Mouse (Mus musculus): Measurements from ENCODE around the gene Loxl1.

The Loxl1 gene

GRCm38 (mm10) chr9:58312944-58313359 is at the start of gene Loxl1:
Loxl1 (minus strand) TSS chr9:58313186.
- DNase-seq (ENCODE audit: low spot score) = no peak

GRCm38 (mm10) chr9:58361956-58362355 is 49.0 kb upstream of the Loxl1 start:
- DNase-seq (ENCODE audit: low spot score) = no peak

DNA sequence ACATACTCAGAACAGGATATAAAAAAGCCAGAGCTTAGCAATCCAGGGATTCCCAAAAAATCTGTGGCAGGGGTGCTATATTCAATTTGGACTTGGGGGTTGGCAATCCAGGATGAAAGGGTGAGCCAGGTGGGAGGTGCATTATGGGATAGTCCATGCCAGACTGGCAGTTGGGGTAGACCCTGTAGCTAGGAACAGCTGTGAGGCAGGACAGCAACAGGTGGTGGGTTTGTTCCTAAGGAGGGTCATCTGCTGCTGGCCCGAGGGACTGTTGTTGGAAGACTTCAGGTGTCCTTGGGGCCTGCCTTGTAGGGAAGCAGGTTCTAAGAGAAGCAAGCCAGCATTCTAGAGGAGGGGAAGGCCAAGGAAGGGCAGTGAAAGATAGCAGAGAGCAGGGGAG is 48.4 kb upstream of the Loxl1 start:
- DNase-seq (ENCODE audit: low spot score) = no peak

GRCm38 (mm10) chr9:58355262-58356050 is 42.5 kb upstream of the Loxl1 start:
- DNase-seq (ENCODE audit: low spot score) = no peak

DNA sequence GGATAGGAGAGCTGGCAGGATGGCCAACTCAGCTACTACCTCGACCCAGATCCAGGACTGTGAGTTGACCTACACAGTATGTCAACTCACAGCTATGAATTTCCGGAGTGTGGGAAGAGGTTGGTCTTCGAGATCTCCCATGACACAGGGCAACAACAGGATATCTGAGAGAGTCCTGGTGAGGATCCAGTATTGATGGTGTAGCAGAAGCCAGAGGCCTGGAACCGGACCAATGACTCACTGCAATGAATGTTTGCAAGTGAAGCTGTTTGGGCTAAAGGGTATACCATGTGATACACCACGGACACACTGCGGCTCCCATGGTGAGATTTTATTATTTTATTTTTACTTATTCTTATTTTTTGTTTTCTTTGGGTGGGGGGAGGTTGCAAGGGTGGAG is 41.7 kb upstream of the Loxl1 start:
- DNase-seq (ENCODE audit: low spot score) = no peak

DNA sequence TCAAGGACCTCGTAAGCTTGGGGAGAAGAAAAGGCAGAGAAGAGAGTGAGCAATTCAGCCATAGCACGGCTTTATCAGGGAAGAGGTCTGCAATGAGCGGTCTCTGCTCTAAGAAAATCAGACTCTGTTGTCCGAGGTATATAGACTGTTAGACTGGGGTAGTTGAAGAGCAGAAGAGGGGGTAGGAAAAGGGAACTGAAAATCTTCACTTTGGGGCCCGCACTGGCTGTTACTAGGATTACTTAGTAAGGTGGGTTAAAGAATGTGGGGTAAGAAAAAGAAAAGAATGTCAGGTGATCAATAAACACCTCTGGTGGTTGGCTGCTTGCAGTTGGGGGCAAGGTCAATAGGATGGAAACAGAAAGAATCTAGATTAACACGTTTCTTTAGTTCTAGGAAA is 40.2 kb upstream of the Loxl1 start:
- DNase-seq (ENCODE audit: low spot score) = no peak

GRCm38 (mm10) chr9:58347795-58348194 is 34.8 kb upstream of the Loxl1 start:
- DNase-seq (ENCODE audit: low spot score) = no peak

DNA sequence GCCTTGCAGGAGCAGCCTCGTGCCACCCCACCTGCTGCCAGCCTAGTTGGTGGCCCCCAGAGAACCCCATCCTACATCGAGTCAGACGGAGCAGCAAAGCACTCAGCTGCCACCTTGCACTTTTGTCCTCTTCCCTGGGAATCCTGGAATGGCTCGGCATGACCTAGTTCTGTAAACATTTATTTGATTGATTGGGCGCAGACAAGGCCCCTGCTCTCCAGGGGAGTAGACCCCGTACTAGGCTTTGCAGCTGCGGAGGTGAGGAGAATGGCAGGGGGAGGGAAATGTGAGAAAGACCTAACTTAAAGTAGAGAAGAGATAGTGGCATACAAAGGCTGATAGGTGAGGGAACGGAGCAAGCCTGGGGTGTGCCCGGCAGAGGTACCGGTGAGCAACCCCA is 33.5 kb upstream of the Loxl1 start:
- DNase-seq (ENCODE audit: low spot score) = no peak

GRCm38 (mm10) chr9:58345963-58346362 is 33.0 kb upstream of the Loxl1 start:
- no peak for DNase-seq (ENCODE audit: low spot score)

GRCm38 (mm10) chr9:58341795-58342194 is 28.8 kb upstream of the Loxl1 start:
- DNase-seq (ENCODE audit: low spot score) = no peak

- DNase-seq (ENCODE audit: low spot score) = no peak
Measured at GRCm38 (mm10) chr9:58336650-58337281, 23.8 kb upstream of the Loxl1 start.

DNA sequence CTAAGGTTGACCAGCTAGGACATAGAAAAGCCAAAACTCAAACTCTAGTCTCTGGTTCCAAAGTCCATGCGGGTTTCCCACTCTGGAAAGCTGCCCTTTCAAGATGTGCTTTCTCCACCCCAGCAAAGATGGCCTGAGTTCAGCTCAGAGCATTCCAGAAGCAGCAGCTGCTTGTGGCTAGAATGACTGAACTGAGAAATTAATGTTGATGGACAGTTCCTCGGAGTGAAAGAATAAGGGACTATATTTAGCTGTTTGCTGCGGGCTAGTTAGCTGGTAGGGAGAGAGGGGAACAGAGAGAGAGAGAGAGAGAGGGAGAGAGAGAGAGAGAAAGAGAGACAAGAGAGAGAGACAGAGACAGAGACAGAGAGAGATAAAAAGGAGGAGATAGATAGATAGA is 18.3 kb upstream of the Loxl1 start:
- no peak for DNase-seq (ENCODE audit: low spot score)

GRCm38 (mm10) chr9:58330293-58330692 is 17.3 kb upstream of the Loxl1 start:
- no peak for DNase-seq (ENCODE audit: low spot score)

DNA sequence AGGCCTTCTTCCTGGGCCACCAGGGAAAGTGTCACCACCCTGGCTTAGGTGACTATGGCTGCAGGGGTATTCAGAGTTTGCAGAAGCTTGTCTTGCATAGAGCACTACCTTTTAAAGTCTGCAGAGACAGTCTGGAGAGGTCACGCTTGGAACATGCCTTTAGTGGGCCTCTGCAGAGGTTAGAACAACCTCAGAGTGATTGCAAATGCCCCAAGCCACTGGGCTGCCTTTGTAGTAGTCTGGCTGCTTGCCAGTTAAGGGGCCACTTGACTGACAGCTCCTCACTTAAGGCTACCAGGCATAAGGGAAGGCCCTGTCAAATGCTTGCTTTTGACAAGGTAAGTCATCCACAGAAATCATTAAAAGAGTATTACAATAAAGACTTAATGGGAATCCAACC is 14.4 kb upstream of the Loxl1 start:
- no peak for DNase-seq (ENCODE audit: low spot score)

- DNase-seq (ENCODE audit: low spot score) = no peak
Measured at GRCm38 (mm10) chr9:58326477-58327180, 13.6 kb upstream of the Loxl1 start.

GRCm38 (mm10) chr9:58321681-58322080 is 8.7 kb upstream of the Loxl1 start:
- DNase-seq (ENCODE audit: low spot score) = no peak

DNA sequence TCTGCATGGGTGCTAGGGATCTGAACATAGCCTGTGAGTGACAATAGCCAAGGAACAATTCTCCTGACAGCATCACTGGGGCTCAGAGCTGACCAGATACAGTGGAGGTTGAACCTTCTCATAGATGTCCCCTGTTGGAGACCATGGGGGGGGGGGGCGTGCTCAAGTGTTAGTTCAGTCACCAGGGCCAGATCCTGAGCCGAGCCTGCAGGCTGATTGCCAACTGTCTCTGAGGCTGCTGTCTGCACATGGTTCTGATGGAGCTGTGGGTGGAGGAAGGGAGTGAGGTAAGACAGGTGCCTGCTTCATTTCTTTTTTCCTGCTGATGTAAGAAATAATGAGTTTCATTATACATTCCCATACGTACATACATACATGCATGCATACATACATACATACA is 5.3 kb upstream of the Loxl1 start:
- no peak for DNase-seq (ENCODE audit: low spot score)

- no peak for DNase-seq (ENCODE audit: low spot score)
Measured at GRCm38 (mm10) chr9:58317381-58317780, 4.4 kb upstream of the Loxl1 start.

- no peak for DNase-seq (ENCODE audit: low spot score)
Measured at GRCm38 (mm10) chr9:58316784-58317183, 3.8 kb upstream of the Loxl1 start.

- no peak for DNase-seq (ENCODE audit: low spot score)
Measured at GRCm38 (mm10) chr9:58315850-58316249, 2.9 kb upstream of the Loxl1 start.

DNA sequence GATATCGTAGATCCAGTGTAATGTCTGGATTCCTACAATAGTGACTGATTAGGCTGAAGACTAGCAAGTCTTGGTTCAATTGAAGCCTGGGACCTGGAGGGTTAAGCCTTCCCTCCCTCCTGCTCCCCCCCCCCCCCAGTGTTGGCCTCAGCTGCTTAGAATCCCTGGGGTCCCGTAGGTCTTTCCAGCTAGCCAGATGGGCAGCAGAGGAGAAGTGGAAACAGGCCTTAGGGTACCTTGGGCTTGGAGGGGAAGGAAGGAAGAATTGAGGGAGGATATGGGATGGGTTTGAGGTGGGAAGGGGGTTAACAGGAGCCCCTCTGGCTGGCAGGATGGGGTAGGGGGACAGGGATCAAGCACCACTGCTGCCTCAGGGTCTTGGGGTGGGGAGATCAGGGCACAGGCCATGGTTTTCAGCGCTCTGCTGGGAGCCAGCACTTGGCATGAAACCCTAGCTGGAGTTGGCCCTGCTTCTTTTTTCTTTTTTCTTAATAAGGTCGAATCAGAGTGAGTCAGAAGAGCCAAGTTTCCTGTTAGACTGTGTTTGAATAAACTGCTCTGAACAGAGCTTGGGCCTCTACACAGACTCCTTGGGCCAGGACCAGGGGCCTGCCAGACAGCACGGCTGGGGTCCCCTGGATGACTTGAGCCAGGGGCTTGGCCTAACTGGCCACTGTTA is 1.8 kb upstream of the Loxl1 start:
- DNase-seq (ENCODE audit: low spot score) = no peak

DNA sequence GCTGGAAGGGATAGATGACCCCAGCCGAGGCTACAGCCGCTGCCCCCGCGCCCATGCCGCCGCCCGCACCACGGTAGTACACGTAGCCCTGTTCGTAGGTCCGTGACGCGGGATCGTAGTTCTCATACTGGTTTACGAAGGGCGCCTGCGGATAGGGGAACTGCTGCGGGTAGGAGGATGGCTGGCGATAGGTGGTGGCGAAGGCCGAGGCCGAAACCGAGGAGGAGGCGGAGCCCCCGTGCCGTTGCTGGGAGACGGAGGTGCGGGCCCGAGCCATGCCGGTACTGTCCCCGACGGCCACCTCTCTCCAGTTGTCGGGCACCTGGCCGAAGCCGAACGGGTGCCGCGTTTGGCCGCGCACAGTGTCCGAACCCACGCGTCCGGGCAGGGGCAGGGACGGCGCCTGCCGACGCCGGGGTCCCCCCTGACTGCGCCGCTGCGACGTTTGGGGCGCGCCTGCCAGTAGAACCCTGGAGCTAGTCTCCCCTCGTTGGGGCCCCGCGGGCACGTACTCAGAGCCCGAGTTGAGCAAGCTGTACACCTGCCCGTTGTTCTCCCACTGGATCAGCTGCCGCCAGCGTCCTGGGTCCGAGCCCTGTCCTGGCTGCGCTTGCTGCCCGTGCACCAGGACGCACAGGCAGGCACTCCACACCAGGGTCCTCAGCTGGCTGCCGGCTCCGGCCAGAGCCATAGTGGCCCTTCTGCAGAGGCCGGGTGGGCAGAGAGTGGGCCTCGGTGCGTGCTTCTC is 616 bp downstream of the Loxl1 start:
- DNase-seq (ENCODE audit: low spot score) = no peak
